Mouse (Mus musculus): ENCODE results near the gene Hint3. TPM values are rescaled to one million over a fixed set of nuclear protein-coding genes. Genes with fewer than 3 reads are reported as not detected.

The Hint3 gene
- polyA plus RNA-seq, 1 experiment from 2014 or later = 21.2 TPM

- H3K4me1 ChIP-seq (ENCODE audit: control insufficient read depth, insufficient read depth, low read depth, low read length) = no peaks in the 10 kb centered on the region
- H3K27ac ChIP-seq (ENCODE audit: low read depth, low read length) = no peak overlapping the region
- H3K9ac ChIP-seq (ENCODE audit: low read depth, low read length) = no peak overlapping the region
- H3K27me3 ChIP-seq (replicated peaks; ENCODE audit: control insufficient read depth, insufficient read depth, low read length) = no peaks in the 10 kb centered on the region
- H3K36me3 ChIP-seq (ENCODE audit: control insufficient read depth, insufficient read depth, low read length) = peaks cover 2% of the 10 kb centered on the region; the same call in 1 of the 2 replicates
- H3K4me2 ChIP-seq (ENCODE audit: low read length) = no peak overlapping the region
- no peak for ATAC-seq
- H3K4me3 ChIP-seq (ENCODE audit: low read length) = no peak overlapping the region
- no peaks in the 10 kb centered on the region for H3K9me3 ChIP-seq (ENCODE audit: control insufficient read depth, low read length)
Measured at GRCm38 (mm10) chr10:30609614-30610013, 19.8 kb downstream of the Hint3 start.

GRCm38 (mm10) chr10:30608109-30608508 lies 21.3 kb downstream of the Hint3 start:
- Histone ChIP-seq H3K27me3 (replicated peaks; ENCODE audit: control insufficient read depth, insufficient read depth, low read length) (no peaks in the 10 kb centered on the region), H3K9me3 (ENCODE audit: control insufficient read depth, low read length) (no peaks in the 10 kb centered on the region), H3K4me2 (ENCODE audit: low read length) (no peak overlapping the region), H3K9ac (ENCODE audit: low read depth, low read length) (no peak overlapping the region), H3K4me3 (ENCODE audit: low read length) (no peak overlapping the region), H3K36me3 (ENCODE audit: control insufficient read depth, insufficient read depth, low read length) (peaks cover 2% of the 10 kb centered on the region; the same call in 1 of the 2 replicates), H3K27ac (ENCODE audit: low read depth, low read length) (no peak overlapping the region), H3K4me1 (ENCODE audit: control insufficient read depth, insufficient read depth, low read depth, low read length) (no peaks in the 10 kb centered on the region)
- WGBS = 69% methylated on average over 2 of the region's 2 CpGs
- ATAC-seq = no peak

GRCm38 (mm10) chr10:30600542-30600966 lies 28.9 kb downstream of the Hint3 start, which contains the start of gene Trmt11:
Gene Trmt11, minus strand, starts transcription at chr10:30600749.
- peaks cover 10% of the 10 kb centered on the region for H3K36me3 ChIP-seq (ENCODE audit: control insufficient read depth, insufficient read depth, low read length)
- WGBS = under 1% methylated on average over 27 of the region's 28 CpGs
- peak; percentile 98 for ATAC-seq
- H3K27me3 ChIP-seq (replicated peaks; ENCODE audit: control insufficient read depth, insufficient read depth, low read length) = no peaks in the 10 kb centered on the region
- H3K27ac ChIP-seq (ENCODE audit: low read depth, low read length) = peak within 1 kb of the TSS; percentile 78
- H3K4me1 ChIP-seq (ENCODE audit: control insufficient read depth, insufficient read depth, low read depth, low read length) = peaks cover 17% of the 10 kb centered on the region
- H3K9me3 ChIP-seq (ENCODE audit: control insufficient read depth, low read length) = no peaks in the 10 kb centered on the region
- peak within 1 kb of the TSS; percentile 84 for H3K4me3 ChIP-seq (ENCODE audit: low read length)
- peak within 1 kb of the TSS; percentile 90 for H3K4me2 ChIP-seq (ENCODE audit: low read length)
- peak within 1 kb of the TSS; percentile 89 for H3K9ac ChIP-seq (ENCODE audit: low read depth, low read length)

- H3K4me3 ChIP-seq (ENCODE audit: low read length) = peak overlapping the region; percentile 84
- peak overlapping the region; percentile 78 for H3K27ac ChIP-seq (ENCODE audit: low read depth, low read length)
- no peaks in the 10 kb centered on the region for H3K9me3 ChIP-seq (ENCODE audit: control insufficient read depth, low read length)
- H3K4me2 ChIP-seq (ENCODE audit: low read length) = peak overlapping the region; percentile 90
- peak; percentile 86 for ATAC-seq
- peak overlapping the region; percentile 89 for H3K9ac ChIP-seq (ENCODE audit: low read depth, low read length)
- under 1% methylated on average over 21 of the region's 27 CpGs for WGBS
- no peaks in the 10 kb centered on the region for H3K27me3 ChIP-seq (replicated peaks; ENCODE audit: control insufficient read depth, insufficient read depth, low read length)
- H3K36me3 ChIP-seq (ENCODE audit: control insufficient read depth, insufficient read depth, low read length) = peaks cover 13% of the 10 kb centered on the region
- H3K4me1 ChIP-seq (ENCODE audit: control insufficient read depth, insufficient read depth, low read depth, low read length) = peaks cover 17% of the 10 kb centered on the region
Measured at GRCm38 (mm10) chr10:30600094-30600534, 29.3 kb downstream of the Hint3 start.

- Histone ChIP-seq H3K9me3 (ENCODE audit: control insufficient read depth, low read length) (no peaks in the 10 kb centered on the region), H3K4me1 (ENCODE audit: control insufficient read depth, insufficient read depth, low read depth, low read length) (no peaks in the 10 kb centered on the region), H3K4me3 (ENCODE audit: low read length) (no peak overlapping the region), H3K4me2 (ENCODE audit: low read length) (no peak overlapping the region), H3K36me3 (ENCODE audit: control insufficient read depth, insufficient read depth, low read length) (peaks cover 12% of the 10 kb centered on the region), H3K27ac (ENCODE audit: low read depth, low read length) (no peak overlapping the region), H3K27me3 (replicated peaks; ENCODE audit: control insufficient read depth, insufficient read depth, low read length) (no peaks in the 10 kb centered on the region), H3K9ac (ENCODE audit: low read depth, low read length) (no peak overlapping the region)
- WGBS = 56% methylated on average over 5 of the region's 5 CpGs
- peak; percentile 45; the same call in 1 of the 2 replicates for ATAC-seq
Measured at GRCm38 (mm10) chr10:30587037-30587436, 42.4 kb downstream of the Hint3 start.

GRCm38 (mm10) chr10:30585691-30586090 lies 43.7 kb downstream of the Hint3 start:
- no peak overlapping the region for H3K4me2 ChIP-seq (ENCODE audit: low read length)
- H3K9ac ChIP-seq (ENCODE audit: low read depth, low read length) = no peak overlapping the region
- H3K27me3 ChIP-seq (replicated peaks; ENCODE audit: control insufficient read depth, insufficient read depth, low read length) = no peaks in the 10 kb centered on the region
- peaks cover 14% of the 10 kb centered on the region for H3K36me3 ChIP-seq (ENCODE audit: control insufficient read depth, insufficient read depth, low read length)
- no peak for ATAC-seq
- no peaks in the 10 kb centered on the region for H3K4me1 ChIP-seq (ENCODE audit: control insufficient read depth, insufficient read depth, low read depth, low read length)
- H3K9me3 ChIP-seq (ENCODE audit: control insufficient read depth, low read length) = no peaks in the 10 kb centered on the region
- H3K4me3 ChIP-seq (ENCODE audit: low read length) = no peak overlapping the region
- no peak overlapping the region for H3K27ac ChIP-seq (ENCODE audit: low read depth, low read length)
- 89% methylated on average over 1 of the region's 1 CpGs for WGBS

GRCm38 (mm10) chr10:30577670-30578280 lies 51.7 kb downstream of the Hint3 start:
- 98% methylated on average over 5 of the region's 5 CpGs for WGBS
- Histone ChIP-seq H3K27ac (ENCODE audit: low read depth, low read length) (no peak overlapping the region), H3K4me1 (ENCODE audit: control insufficient read depth, insufficient read depth, low read depth, low read length) (no peaks in the 10 kb centered on the region), H3K9ac (ENCODE audit: low read depth, low read length) (no peak overlapping the region), H3K27me3 (replicated peaks; ENCODE audit: control insufficient read depth, insufficient read depth, low read length) (no peaks in the 10 kb centered on the region), H3K4me3 (ENCODE audit: low read length) (no peak overlapping the region), H3K9me3 (ENCODE audit: control insufficient read depth, low read length) (no peaks in the 10 kb centered on the region), H3K36me3 (ENCODE audit: control insufficient read depth, insufficient read depth, low read length) (peaks cover 7% of the 10 kb centered on the region; the same call in 1 of the 2 replicates), H3K4me2 (ENCODE audit: low read length) (no peak overlapping the region)
- ATAC-seq = no peak

GRCm38 (mm10) chr10:30566364-30566763 lies 63.1 kb downstream of the Hint3 start:
- no peak overlapping the region for H3K27ac ChIP-seq (ENCODE audit: low read depth, low read length)
- H3K27me3 ChIP-seq (replicated peaks; ENCODE audit: control insufficient read depth, insufficient read depth, low read length) = no peaks in the 10 kb centered on the region
- H3K9ac ChIP-seq (ENCODE audit: low read depth, low read length) = no peak overlapping the region
- H3K4me1 ChIP-seq (ENCODE audit: control insufficient read depth, insufficient read depth, low read depth, low read length) = no peaks in the 10 kb centered on the region
- H3K4me3 ChIP-seq (ENCODE audit: low read length) = no peak overlapping the region
- ATAC-seq = no peak
- H3K36me3 ChIP-seq (ENCODE audit: control insufficient read depth, insufficient read depth, low read length) = peaks cover 8% of the 10 kb centered on the region
- H3K9me3 ChIP-seq (ENCODE audit: control insufficient read depth, low read length) = no peaks in the 10 kb centered on the region
- H3K4me2 ChIP-seq (ENCODE audit: low read length) = no peak overlapping the region

GRCm38 (mm10) chr10:30564651-30565050 lies 64.8 kb downstream of the Hint3 start:
- Histone ChIP-seq H3K27me3 (replicated peaks; ENCODE audit: control insufficient read depth, insufficient read depth, low read length) (no peaks in the 10 kb centered on the region), H3K4me2 (ENCODE audit: low read length) (no peak overlapping the region), H3K27ac (ENCODE audit: low read depth, low read length) (no peak overlapping the region), H3K4me1 (ENCODE audit: control insufficient read depth, insufficient read depth, low read depth, low read length) (no peaks in the 10 kb centered on the region), H3K4me3 (ENCODE audit: low read length) (no peak overlapping the region), H3K9me3 (ENCODE audit: control insufficient read depth, low read length) (no peaks in the 10 kb centered on the region), H3K36me3 (ENCODE audit: control insufficient read depth, insufficient read depth, low read length) (peaks cover 15% of the 10 kb centered on the region), H3K9ac (ENCODE audit: low read depth, low read length) (no peak overlapping the region)
- no peak for ATAC-seq
- 89% methylated on average over 3 of the region's 3 CpGs for WGBS
